Mouse (Mus musculus): Measurements from ENCODE around the gene Cd82. TPM values are rescaled to one million over a fixed set of nuclear protein-coding genes. Genes with fewer than 3 reads are reported as not detected.

The Cd82 gene
- polyA plus RNA-seq, 1 experiment from 2014 or later, result 13.2 TPM

DNA sequence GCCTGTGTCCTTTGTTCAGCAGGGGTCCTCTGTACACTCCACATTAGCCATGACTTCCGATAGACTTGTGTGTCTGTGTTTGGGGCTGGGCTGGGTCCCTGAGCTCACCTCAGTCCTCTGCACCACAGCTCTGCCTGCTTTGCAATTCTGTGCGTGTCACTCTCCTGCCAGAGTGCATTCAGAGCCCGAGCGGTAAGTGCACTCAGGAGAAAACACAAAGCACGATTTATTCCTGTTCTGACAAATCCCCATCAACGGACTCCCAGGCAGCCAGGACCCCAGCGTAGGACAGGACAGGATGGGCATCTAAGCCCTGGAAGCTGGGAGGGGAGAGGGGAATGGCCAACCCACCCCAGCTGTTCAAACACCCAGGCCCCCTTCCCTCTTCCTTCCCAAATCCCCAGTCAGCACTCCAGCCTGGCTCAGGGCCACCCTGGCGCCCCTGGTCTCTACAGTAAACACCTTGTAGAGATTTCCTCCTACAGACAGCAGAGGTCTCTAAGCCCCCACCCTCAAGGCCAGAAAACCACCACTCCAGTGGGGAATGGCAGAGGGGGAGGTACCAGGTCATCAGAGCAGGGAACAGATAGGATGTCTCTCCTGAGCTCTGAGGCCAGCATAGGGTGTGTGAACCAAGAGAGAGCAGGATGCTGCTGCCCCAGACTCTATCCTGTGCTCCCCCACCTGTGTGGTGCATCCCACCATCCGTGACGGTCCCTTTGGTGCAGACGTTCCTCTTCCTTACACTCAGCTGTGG lies 72.6 kb downstream of the Cd82 start:
- H3K9me3 ChIP-seq (replicated peaks), result no peaks in the 10 kb centered on the region
- H3K36me3 ChIP-seq, result no peaks in the 10 kb centered on the region
- no peak overlapping the region for H3K9ac ChIP-seq
- peak; percentile 66 for ATAC-seq (ENCODE audit: low FRiP score)
- no peak overlapping the region for H3K4me2 ChIP-seq (replicated peaks)
- H3K27me3 ChIP-seq, result no peaks in the 10 kb centered on the region; the same call in 1 of the 2 replicates
- H3K27ac ChIP-seq, result peak overlapping the region; percentile 35; the same call in 1 of the 2 replicates
- no peak overlapping the region for H3K4me3 ChIP-seq
- 21% methylated on average over 11 of the region's 11 CpGs for WGBS
- peaks cover 26% of the 10 kb centered on the region for H3K4me1 ChIP-seq

- WGBS, result 79% methylated on average over 4 of the region's 4 CpGs
- ATAC-seq (ENCODE audit: low FRiP score), result no peak
- H3K9me3 ChIP-seq (replicated peaks), result no peaks in the 10 kb centered on the region
- H3K36me3 ChIP-seq, result no peaks in the 10 kb centered on the region
- no peaks in the 10 kb centered on the region; the same call in 1 of the 2 replicates for H3K27me3 ChIP-seq
- H3K4me3 ChIP-seq, result no peak overlapping the region
- no peak overlapping the region for H3K27ac ChIP-seq
- no peak overlapping the region for H3K9ac ChIP-seq
- H3K4me1 ChIP-seq, result peaks cover 30% of the 10 kb centered on the region
- no peak overlapping the region for H3K4me2 ChIP-seq (replicated peaks)
These were observed 76.0 kb downstream of the Cd82 start for GRCm38 (mm10) chr2:93386958-93387357.

DNA sequence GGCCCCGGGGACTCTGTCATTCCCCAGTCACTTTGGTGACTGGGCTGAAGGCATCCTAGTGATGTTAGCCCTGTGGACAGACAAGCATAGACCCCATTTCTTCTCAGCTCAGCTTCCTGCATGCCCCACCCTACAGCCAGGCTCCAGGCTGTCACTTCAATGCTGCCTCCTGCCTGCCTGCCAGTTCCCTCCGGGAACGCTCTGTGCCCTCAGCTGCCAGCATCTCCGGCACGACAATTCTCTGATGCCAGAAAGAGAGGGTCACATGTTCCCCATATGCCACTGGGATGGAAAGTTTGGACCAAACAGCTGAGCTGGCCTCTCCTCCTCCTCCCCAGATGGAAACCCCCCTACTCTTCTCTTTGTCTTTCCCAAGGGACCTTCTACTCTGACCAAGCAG lies 79.1 kb downstream of the Cd82 start:
- Histone ChIP-seq H3K27me3 (no peaks in the 10 kb centered on the region), H3K27ac (no peak overlapping the region), H3K4me2 (replicated peaks) (no peak overlapping the region), H3K9ac (no peak overlapping the region), H3K36me3 (no peaks in the 10 kb centered on the region), H3K4me3 (no peak overlapping the region), H3K9me3 (replicated peaks) (no peaks in the 10 kb centered on the region), H3K4me1 (peaks cover 14% of the 10 kb centered on the region)
- WGBS, result 62% methylated on average over 5 of the region's 5 CpGs
- no peak for ATAC-seq (ENCODE audit: low FRiP score)

- WGBS, result 38% methylated on average over 2 of the region's 2 CpGs
- no peak overlapping the region for H3K27ac ChIP-seq
These were observed 82.3 kb downstream of the Cd82 start for GRCm38 (mm10) chr2:93380680-93381089.

DNA sequence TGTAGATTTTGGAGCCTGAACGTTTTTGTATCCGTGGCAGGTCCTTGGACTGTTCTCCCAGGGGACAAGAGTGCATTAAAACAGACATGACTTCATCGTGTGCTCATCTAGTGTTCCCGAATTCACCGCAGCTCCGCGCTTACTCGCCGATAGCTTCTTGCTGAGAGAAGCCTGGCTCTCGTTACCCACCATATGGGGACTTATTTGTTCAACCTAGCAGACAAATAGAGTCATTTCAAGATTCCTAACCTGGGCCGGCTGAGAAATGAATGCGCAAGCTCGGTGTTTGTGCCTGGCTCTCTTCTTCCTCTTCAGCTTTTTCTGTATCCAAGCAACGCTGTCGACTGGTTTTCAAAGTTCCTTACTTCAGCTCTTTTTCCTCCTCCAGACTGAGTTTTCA lies 85.1 kb downstream of the Cd82 start:
- no peaks in the 10 kb centered on the region for H3K36me3 ChIP-seq
- H3K9ac ChIP-seq, result no peak overlapping the region
- ATAC-seq (ENCODE audit: low FRiP score), result no peak
- 59% methylated on average over 15 of the region's 15 CpGs for WGBS
- H3K27ac ChIP-seq, result no peak overlapping the region
- peaks cover 23% of the 10 kb centered on the region for H3K4me1 ChIP-seq
- H3K27me3 ChIP-seq, result no peaks in the 10 kb centered on the region
- no peak overlapping the region for H3K4me2 ChIP-seq (replicated peaks)
- H3K4me3 ChIP-seq, result no peak overlapping the region
- H3K9me3 ChIP-seq (replicated peaks), result no peaks in the 10 kb centered on the region

More at GRCm38 (mm10) chr2:93380680-93381089, 82.3 kb downstream of the Cd82 start:
- H3K4me1 ChIP-seq, result peaks cover 28% of the 10 kb centered on the region
- H3K9ac ChIP-seq, result no peak overlapping the region
- no peak for ATAC-seq (ENCODE audit: low FRiP score)
- no peaks in the 10 kb centered on the region for H3K27me3 ChIP-seq
- no peak overlapping the region for H3K4me2 ChIP-seq (replicated peaks)
- H3K9me3 ChIP-seq (replicated peaks), result no peaks in the 10 kb centered on the region
- H3K36me3 ChIP-seq, result no peaks in the 10 kb centered on the region
- no peak overlapping the region for H3K4me3 ChIP-seq

- Histone ChIP-seq H3K4me1 (peaks cover 26% of the 10 kb centered on the region), H3K27me3 (no peaks in the 10 kb centered on the region), H3K9me3 (replicated peaks) (no peaks in the 10 kb centered on the region), H3K9ac (no peak overlapping the region), H3K36me3 (no peaks in the 10 kb centered on the region), H3K27ac (no peak overlapping the region), H3K4me3 (no peak overlapping the region), H3K4me2 (replicated peaks) (no peak overlapping the region)
- WGBS, result 95% methylated on average over 3 of the region's 3 CpGs
- ATAC-seq (ENCODE audit: low FRiP score), result no peak
These were observed 85.8 kb downstream of the Cd82 start for GRCm38 (mm10) chr2:93377157-93377556.

DNA sequence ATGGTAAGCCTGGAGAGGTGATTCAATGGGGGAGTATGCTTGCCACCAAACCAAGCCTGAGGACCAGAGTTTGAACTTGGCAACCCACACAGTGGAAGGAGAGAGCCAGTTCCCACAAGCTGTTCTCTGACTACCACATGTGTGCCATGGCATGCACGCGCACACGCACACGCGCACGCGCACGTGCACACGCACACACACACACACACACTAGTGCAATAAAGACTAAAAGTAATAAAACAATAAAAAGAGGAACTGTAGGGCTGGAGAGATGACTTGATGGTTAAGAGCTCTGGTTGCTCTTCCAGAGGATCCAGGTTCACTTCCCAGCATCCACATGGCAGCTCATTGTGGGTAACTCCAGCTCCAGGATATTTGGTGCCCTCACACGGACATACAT lies 90.1 kb downstream of the Cd82 start:
- H3K36me3 ChIP-seq, result no peaks in the 10 kb centered on the region
- no peak overlapping the region for H3K4me2 ChIP-seq (replicated peaks)
- no peak overlapping the region for H3K4me3 ChIP-seq
- no peak for ATAC-seq (ENCODE audit: low FRiP score)
- peaks cover 22% of the 10 kb centered on the region for H3K4me1 ChIP-seq
- H3K9ac ChIP-seq, result no peak overlapping the region
- no peaks in the 10 kb centered on the region for H3K27me3 ChIP-seq
- H3K27ac ChIP-seq, result no peak overlapping the region; the same call in 1 of the 2 replicates
- WGBS, result 92% methylated on average over 10 of the region's 10 CpGs
- no peaks in the 10 kb centered on the region for H3K9me3 ChIP-seq (replicated peaks)

DNA sequence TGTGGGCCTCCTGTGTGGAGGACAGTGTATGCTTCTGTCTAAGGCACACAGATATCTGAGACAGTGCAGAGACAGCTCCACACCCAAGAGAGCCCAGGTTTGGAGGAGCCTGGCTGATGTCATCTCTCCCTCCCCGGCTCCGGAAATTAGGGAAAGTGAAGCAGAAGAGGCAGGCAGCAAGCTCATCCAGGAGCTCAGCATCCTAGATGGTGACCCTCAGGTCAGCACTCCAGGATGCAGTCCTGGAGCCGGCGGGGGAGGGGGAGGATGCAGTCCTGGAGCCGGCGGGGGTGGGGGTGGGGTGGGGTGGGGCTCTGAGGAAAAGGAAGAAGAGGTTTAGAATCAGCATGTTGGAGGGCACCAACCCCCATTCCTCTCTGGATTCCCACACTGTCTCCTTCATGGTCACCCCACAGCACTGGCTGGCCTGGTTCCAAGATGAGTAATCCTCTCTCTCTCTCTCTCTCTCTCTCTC lies 90.8 kb downstream of the Cd82 start:
- Histone ChIP-seq H3K4me2 (replicated peaks) (no peak overlapping the region), H3K4me3 (no peak overlapping the region), H3K4me1 (peaks cover 23% of the 10 kb centered on the region), H3K27me3 (no peaks in the 10 kb centered on the region), H3K27ac (no peak overlapping the region), H3K9ac (no peak overlapping the region), H3K9me3 (replicated peaks) (no peaks in the 10 kb centered on the region), H3K36me3 (no peaks in the 10 kb centered on the region)
- 32% methylated on average over 2 of the region's 6 CpGs for WGBS
- ATAC-seq (ENCODE audit: low FRiP score), result no peak

Small RNA genes lying within 50 kb of the gene (microRNA-seq; reads per million reads assigned to microRNA genes)
- gene Mir7001, result not detected

Other genes starting within 250 kb of the Cd82 start
- 34.2 and 39.0 TPM in 2 replicates for gene Tspan18, start 128.6 kb downstream of the Cd82 start, polyA plus RNA-seq (2016; fragmentation: Nextera tagmentation; extraction: Ambion mirVana)
- not detected in 2 replicates for gene Gm10803, start 97.4 kb upstream of the Cd82 start, polyA plus RNA-seq (2016; fragmentation: Nextera tagmentation; extraction: Ambion mirVana)
- 5.4 and 6.7 TPM in 2 replicates for gene Alx4, start 179.2 kb upstream of the Cd82 start, polyA plus RNA-seq (2016; fragmentation: Nextera tagmentation; extraction: Ambion mirVana)